Mouse (Mus musculus) fibroblast of lung, adult 2 months (primary cell): ENCODE data around the gene Eid1.

Source experiments
- DNase-seq: peaks from one replicate; pipeline ENCODE4 v3.0.0-alpha.2; 2011; ENCODE audit warnings: low read depth

The Eid1 gene

GRCm38 (mm10) chr2:125667721-125668120 is 5.2 kb upstream of the Eid1 start:
- DNase-seq, result no peak

- DNase-seq, result no peak
Measured at GRCm38 (mm10) chr2:125670846-125671245, 2.0 kb upstream of the Eid1 start.

- no peak for DNase-seq
Measured at GRCm38 (mm10) chr2:125672568-125672956, 333 bp upstream of the Eid1 start.

- DNase-seq, result no peak
Measured at GRCm38 (mm10) chr2:125681811-125682210, 8.9 kb downstream of the Eid1 start.

- no peak for DNase-seq
Measured at GRCm38 (mm10) chr2:125683895-125684294, 11.0 kb downstream of the Eid1 start.

- DNase-seq, result no peak
Measured at GRCm38 (mm10) chr2:125684559-125685440, 11.9 kb downstream of the Eid1 start.

GRCm38 (mm10) chr2:125685441-125686150 is 12.7 kb downstream of the Eid1 start:
- DNase-seq, result no peak

GRCm38 (mm10) chr2:125692010-125692409 is 19.1 kb downstream of the Eid1 start:
- no peak for DNase-seq

GRCm38 (mm10) chr2:125694798-125695197 is 21.9 kb downstream of the Eid1 start:
- DNase-seq, result no peak

- DNase-seq, result no peak
Measured at GRCm38 (mm10) chr2:125696219-125696618, 23.3 kb downstream of the Eid1 start.

- DNase-seq, result no peak
Measured at GRCm38 (mm10) chr2:125701606-125702005, 28.7 kb downstream of the Eid1 start.

GRCm38 (mm10) chr2:125702851-125703250 is 30.0 kb downstream of the Eid1 start:
- DNase-seq, result no peak

GRCm38 (mm10) chr2:125704907-125705631 is 32.2 kb downstream of the Eid1 start:
- DNase-seq, result no peak

GRCm38 (mm10) chr2:125706510-125706921 is 33.6 kb downstream of the Eid1 start:
- peak; percentile 36 for DNase-seq

GRCm38 (mm10) chr2:125716599-125716998 is 43.7 kb downstream of the Eid1 start:
- no peak for DNase-seq

GRCm38 (mm10) chr2:125723086-125723407 is 50.2 kb downstream of the Eid1 start:
- no peak for DNase-seq

GRCm38 (mm10) chr2:125723408-125724085 is 50.7 kb downstream of the Eid1 start:
- no peak for DNase-seq

GRCm38 (mm10) chr2:125724086-125724430 is 51.2 kb downstream of the Eid1 start, which contains the start of gene Shc4:
Gene Shc4, minus strand, starts transcription at chr2:125724148.
- no peak for DNase-seq
